Mouse (Mus musculus) bone marrow, adult 2 months (tissue): ENCODE results near the gene Dzip1. TPM values are rescaled to one million over a fixed set of nuclear protein-coding genes. Genes with fewer than 3 reads are reported as not detected.
A peak's percentile ranks its signal among the peaks of the same experiment; 100 is the strongest.

ENCODE experiments used
- H3K27ac ChIP-seq: fragments of 200-500 bp; 2 replicates; pipeline ENCODE4 v1.5.1; 2012; ENCODE audit warnings: low read depth, mild to moderate bottlenecking, control low read depth, inconsistent platforms, low read length; ENCODE audit not compliant: control insufficient read depth, poor library complexity, insufficient read depth
- H3K4me1 ChIP-seq: fragments of 200-500 bp; 2 replicates; pipeline ENCODE4 v1.6.1; 2011; ENCODE audit warnings: low read length; ENCODE audit not compliant: control insufficient read depth, insufficient read depth
- H3K4me3 ChIP-seq: fragments of 200-500 bp; replicated peaks from 2 replicates; pipeline ENCODE3; 2011; ENCODE audit warnings: mild to moderate bottlenecking, low read depth, low read length, control low read depth; ENCODE audit not compliant: control insufficient read depth
- CTCF ChIP-seq: fragments of 200-500 bp; IDR thresholded peaks from 2 replicates; pipeline ENCODE4 v1.5.1; 2011; ENCODE audit warnings: low read length, control low read depth; ENCODE audit not compliant: control insufficient read depth, insufficient read depth
- POLR2A ChIP-seq: fragments of 200-500 bp; IDR thresholded peaks from 2 replicates; pipeline ENCODE4 v1.6.1; 2011; ENCODE audit warnings: low read depth, mild to moderate bottlenecking, control low read depth, low read length, borderline replicate concordance; ENCODE audit not compliant: control insufficient read depth
- WGBS: fragments of 180-500 bp; shearing (Covaris S2); methylation state at CpG from one replicate; pipeline ENCODE4 v1.1.7; 2018; 5-methylcytosine and 5-hydroxymethylcytosine counted together
- polyA plus RNA-seq: library from polyadenylated mRNA; stranded (reverse); fragments of >200 nt; gene quantifications from 2 replicates; pipeline ENCODE4 v1.2.4, GENCODE M21; 2011; ENCODE audit warnings: low replicate concordance; ENCODE audit not compliant: missing spikeins, insufficient read depth, insufficient read length

Dzip1 gene
- polyA plus RNA-seq, 1 experiment = 5.3 TPM

DNA sequence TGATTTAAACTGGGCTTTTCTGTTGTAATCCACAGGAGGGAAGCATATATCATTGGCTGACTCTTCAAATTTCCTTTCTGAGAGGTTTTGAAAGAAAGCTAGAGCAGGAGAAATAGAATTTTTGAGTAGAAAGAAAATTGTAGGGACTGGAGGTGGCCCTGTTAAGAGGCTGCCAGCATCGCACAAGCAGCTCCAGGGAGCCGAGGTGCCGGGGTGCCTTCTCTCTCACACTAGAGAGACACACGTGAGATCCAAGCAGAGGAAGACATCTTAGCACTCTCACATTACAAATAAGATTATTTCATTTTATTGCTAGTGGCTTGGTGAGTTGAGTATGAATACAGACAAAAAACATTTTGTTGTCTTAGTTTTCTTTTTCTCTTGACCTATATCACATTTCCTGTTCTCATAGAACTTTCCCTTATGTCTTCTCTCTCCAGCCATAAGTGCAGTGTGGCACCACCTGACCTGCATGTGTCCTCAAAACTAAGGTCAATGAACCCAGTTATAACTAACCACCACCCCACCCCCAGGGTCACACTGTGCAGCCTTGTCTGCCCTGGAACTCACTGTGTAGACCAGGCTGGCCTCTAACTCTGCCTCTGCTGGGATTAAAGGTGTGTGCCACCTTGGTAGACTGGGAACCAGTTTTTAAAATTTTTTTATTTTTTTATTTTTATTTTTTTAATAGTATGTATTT, 15.7 kb upstream of the Dzip1 start:
- Histone ChIP-seq H3K4me1 (peaks cover 1% of the 10 kb centered on the region; the same call in 1 of the 2 replicates), H3K27ac (no peak overlapping the region), H3K4me3 (no peak overlapping the region)
- WGBS = 69% methylated on average over 4 of the region's 4 CpGs
- TF ChIP-seq POLR2A (no peak), CTCF (no peak)

DNA sequence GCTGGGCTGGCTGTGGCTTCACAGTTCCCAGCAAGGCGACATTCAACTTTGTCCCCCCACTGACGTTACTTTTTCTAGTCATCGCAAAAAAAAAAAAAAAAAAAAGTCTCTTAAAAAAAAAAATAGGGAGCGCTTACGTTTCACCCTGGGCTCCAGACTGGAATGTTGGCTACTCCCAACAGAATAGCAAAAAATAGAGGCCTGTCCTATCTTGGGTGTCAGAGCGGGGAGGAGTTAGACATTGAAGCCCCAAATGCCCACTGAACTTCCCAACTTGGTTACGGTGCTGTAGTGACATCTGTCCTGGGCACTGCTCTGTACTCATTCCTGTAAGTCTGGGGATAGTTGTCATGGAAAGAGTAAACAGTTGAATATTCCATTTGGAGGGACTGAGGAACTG, 13.3 kb upstream of the Dzip1 start:
- WGBS = 2% methylated on average over 7 of the region's 7 CpGs
- Histone ChIP-seq H3K4me1 (peaks cover 1% of the 10 kb centered on the region; the same call in 1 of the 2 replicates), H3K4me3 (peak overlapping the region; percentile 87), H3K27ac (peak overlapping the region; percentile 98)
- no peak for TF ChIP-seq CTCF
- no peak for TF ChIP-seq POLR2A

- TF ChIP-seq CTCF (no peak), POLR2A (peak; percentile 76)
- under 1% methylated on average over 123 of the region's 124 CpGs for WGBS
- peak within 1 kb of the TSS; percentile 98 for H3K27ac ChIP-seq
- H3K4me3 ChIP-seq = peak within 1 kb of the TSS; percentile 87
- peaks cover 3% of the 10 kb centered on the region for H3K4me1 ChIP-seq
Observed at GRCm38 (mm10) chr14:118937533-118938492, 12.6 kb upstream of the Dzip1 start, which contains the start of gene Dnajc3. Gene Dnajc3 (plus strand): TSS chr14:118937976.

DNA sequence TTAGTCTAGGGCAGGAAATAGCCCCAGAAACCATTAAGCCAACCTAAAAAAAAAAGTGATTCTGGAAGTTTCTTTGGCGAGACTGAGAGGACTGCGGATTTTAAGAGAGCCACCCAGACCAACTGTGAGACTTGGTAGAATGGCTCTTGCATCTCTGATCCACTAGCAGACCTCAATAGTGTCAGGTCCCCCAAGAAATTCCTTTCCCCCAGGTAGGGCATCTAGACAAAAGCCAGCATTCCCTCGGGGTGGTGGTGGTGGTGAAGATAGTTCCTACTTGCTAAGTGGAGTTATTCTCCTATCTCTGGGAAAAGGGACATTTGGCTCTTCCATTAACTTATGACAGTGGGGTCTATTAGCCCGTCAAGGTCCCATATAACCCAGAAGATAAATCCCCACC, 11.7 kb upstream of the Dzip1 start:
- TF ChIP-seq CTCF (no peak), POLR2A (no peak)
- WGBS = 26% methylated on average over 4 of the region's 4 CpGs
- Histone ChIP-seq H3K27ac (no peak overlapping the region), H3K4me3 (peak overlapping the region; percentile 35), H3K4me1 (peaks cover 2% of the 10 kb centered on the region)

DNA sequence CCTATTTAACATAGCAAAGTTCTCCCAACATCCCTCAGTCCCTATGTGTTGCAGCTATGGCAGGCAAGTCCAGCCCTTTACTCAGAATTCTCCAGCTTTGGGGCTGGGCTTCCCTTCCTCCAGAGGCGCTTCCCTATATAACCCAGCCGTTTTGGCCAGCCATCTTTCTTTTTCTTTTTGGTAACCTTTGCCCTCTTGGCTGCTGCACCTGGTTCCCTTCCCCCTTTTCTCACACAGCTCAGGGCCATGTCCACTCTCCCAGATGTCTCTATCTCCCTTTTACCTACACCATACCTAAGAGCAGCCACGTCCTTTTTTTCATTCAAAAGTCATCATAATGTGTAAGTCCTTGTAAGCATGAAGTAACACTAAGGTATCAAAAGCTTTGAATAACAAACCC, 11.0 kb upstream of the Dzip1 start:
- TF ChIP-seq POLR2A = no peak
- TF ChIP-seq CTCF = no peak
- Histone ChIP-seq H3K4me3 (no peak overlapping the region), H3K4me1 (peaks cover 2% of the 10 kb centered on the region), H3K27ac (no peak overlapping the region)
- WGBS = 67% methylated on average over 3 of the region's 3 CpGs

DNA sequence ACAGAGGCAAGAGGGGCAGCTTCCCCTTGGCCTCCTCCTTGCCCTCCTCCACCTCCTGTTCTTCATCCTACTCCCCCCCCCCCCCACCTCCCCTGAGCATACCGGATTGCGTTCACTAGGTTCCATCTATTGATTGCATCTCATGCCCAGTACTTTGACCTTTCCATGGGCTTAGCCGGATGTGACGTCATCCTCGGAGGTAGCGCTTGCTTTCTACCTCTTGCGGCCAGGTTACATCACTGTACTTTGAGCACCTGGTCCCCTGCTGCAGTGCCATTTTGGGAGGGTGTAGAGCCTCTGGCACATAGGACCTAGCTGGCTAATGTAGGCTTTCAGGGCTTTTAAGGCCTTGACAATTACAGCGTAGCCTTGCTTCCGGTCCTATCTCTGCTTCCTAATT, 9.4 kb upstream of the Dzip1 start:
- Histone ChIP-seq H3K4me3 (no peak overlapping the region), H3K4me1 (peaks cover 4% of the 10 kb centered on the region), H3K27ac (no peak overlapping the region)
- no peak for TF ChIP-seq POLR2A
- no peak for TF ChIP-seq CTCF
- WGBS = 84% methylated on average over 9 of the region's 9 CpGs

DNA sequence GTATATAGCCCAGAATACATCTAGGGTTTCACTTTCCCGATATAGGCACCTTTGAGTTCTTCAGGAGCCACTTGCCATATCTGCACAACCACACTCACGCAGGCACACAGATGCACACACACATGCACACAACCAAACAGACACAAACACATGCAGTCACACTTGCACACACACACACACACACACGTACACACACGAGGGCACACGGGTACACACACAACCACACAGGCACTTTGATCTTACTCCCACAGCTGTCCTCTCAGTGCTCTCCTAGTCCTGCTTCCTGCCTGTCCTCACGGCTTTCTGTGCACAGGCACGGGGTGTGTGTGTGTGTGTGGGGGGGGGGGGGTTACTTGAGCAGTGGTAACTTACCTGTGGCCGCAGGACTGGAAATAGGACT, 7.7 kb upstream of the Dzip1 start:
- TF ChIP-seq POLR2A (no peak), CTCF (no peak)
- no peak overlapping the region for H3K27ac ChIP-seq
- 38% methylated on average over 8 of the region's 8 CpGs for WGBS
- H3K4me1 ChIP-seq = peaks cover 5% of the 10 kb centered on the region
- H3K4me3 ChIP-seq = no peak overlapping the region

DNA sequence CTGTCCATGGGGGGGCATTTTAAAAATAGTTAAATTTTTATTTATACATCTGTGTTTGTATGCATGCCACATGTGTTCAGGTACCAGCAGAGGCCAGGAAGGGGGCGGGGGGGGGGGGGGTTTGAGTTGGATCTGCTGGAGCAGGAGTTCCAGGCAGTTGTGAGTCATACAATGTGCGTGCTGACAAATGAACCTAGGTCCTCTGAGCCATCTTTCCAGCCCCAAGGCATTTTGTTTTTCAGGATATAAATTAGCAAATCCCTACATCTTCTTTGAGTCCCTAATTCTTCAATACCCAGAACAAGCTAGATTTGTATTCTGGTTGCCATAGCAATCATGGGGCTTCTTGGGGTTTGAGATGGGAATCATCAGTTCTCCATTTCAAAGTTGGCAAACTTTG, 5.9 kb upstream of the Dzip1 start:
- peaks cover 5% of the 10 kb centered on the region for H3K4me1 ChIP-seq
- TF ChIP-seq CTCF = no peak
- WGBS = 90% methylated on average over 2 of the region's 2 CpGs
- no peak overlapping the region for H3K27ac ChIP-seq
- H3K4me3 ChIP-seq = no peak overlapping the region
